In genomic region chr1:179430077-179430476, GRCm38 (mm10) we compare ENCODE assay signal across 22 mouse cellular contexts.
DNase-seq lines count a peak whose midpoint lies in the region; ATAC-seq and TF ChIP-seq lines count a peak whose summit lies in the region.
"Had no signal": no experiment of that assay in that cellular context is flagged by ENCODE, and none has a peak within 500 bp of the region (broad histone marks: within the 10 kb centered on the region; RNA-seq: fewer than 3 reads in every experiment).

No protein-coding gene starts in this region.

- no peaks in the 10 kb centered on the region for H3K27me3 ChIP-seq in kidney, postnatal 0 days (ENCODE audit: insufficient read depth, low read length)
- no peaks in the 10 kb centered on the region for H3K27me3 ChIP-seq in kidney, embryonic 16.5 days (ENCODE audit: insufficient read depth, low read length)
- no peaks in the 10 kb centered on the region for H3K27me3 ChIP-seq in hindbrain, embryonic 10.5 days (ENCODE audit: insufficient read depth, poor library complexity, severe bottlenecking)
- H3K27me3 ChIP-seq: embryonic facial prominence, embryonic 12.5 days; embryonic facial prominence, embryonic 15.5 days; forebrain, embryonic 12.5 days had no signal

- 46% methylated on average over 3 of the region's 3 CpGs for WGBS in kidney, postnatal 0 days
- 52% methylated on average over 3 of the region's 3 CpGs for WGBS in kidney, embryonic 16.5 days
- WGBS in hindbrain, embryonic 10.5 days, result 87% methylated on average over 3 of the region's 3 CpGs

- no peaks in the 10 kb centered on the region for H3K36me3 ChIP-seq in kidney, postnatal 0 days (ENCODE audit: insufficient read depth, low read length)
- no peaks in the 10 kb centered on the region for H3K36me3 ChIP-seq in kidney, embryonic 16.5 days (ENCODE audit: insufficient read depth, low read length)
- H3K36me3 ChIP-seq in hindbrain, embryonic 10.5 days, result no peaks in the 10 kb centered on the region
- H3K36me3 ChIP-seq: embryonic facial prominence, embryonic 12.5 days; embryonic facial prominence, embryonic 15.5 days; forebrain, embryonic 10.5 days; forebrain, embryonic 12.5 days had no signal

- no peak overlapping the region for H3K9ac ChIP-seq in kidney, postnatal 0 days (ENCODE audit: low read depth, low read length)
- no peak overlapping the region for H3K9ac ChIP-seq in kidney, embryonic 16.5 days (replicated peaks; ENCODE audit: low read length)
- H3K9ac ChIP-seq: embryonic facial prominence, embryonic 12.5 days; embryonic facial prominence, embryonic 15.5 days; forebrain, embryonic 12.5 days had no signal

- no peak overlapping the region for H3K4me3 ChIP-seq in kidney, postnatal 0 days (replicated peaks; ENCODE audit: low read depth, low read length)
- H3K4me3 ChIP-seq in kidney, embryonic 16.5 days (ENCODE audit: low read length), result no peak overlapping the region
- no peak overlapping the region for H3K4me3 ChIP-seq in hindbrain, embryonic 10.5 days
- H3K4me3 ChIP-seq: embryonic facial prominence, embryonic 12.5 days; embryonic facial prominence, embryonic 15.5 days; erythroblast, embryonic 14.5 days; forebrain, embryonic 10.5 days; forebrain, embryonic 12.5 days had no signal

- no peak for ATAC-seq in kidney, postnatal 0 days (replicated peaks; ENCODE audit: low FRiP score, low read depth)
- no peak for ATAC-seq in kidney, embryonic 16.5 days (ENCODE audit: low FRiP score, low TSS enrichment)
- ATAC-seq: forebrain, embryonic 14.5 days; forebrain, embryonic 16.5 days had no signal

- DNase-seq in kidney, postnatal 0 days (ENCODE audit: low spot score), result peak; percentile 55
- DNase-seq in forelimb bud, embryonic 11.5 days (ENCODE audit: low read depth, low spot score), result peak; percentile 43
- peak; percentile 61 for DNase-seq in hindlimb bud, embryonic 11.5 days (ENCODE audit: extremely low spot score, low read depth, low spot score)
- no peak for DNase-seq in hindbrain, embryonic 10.5 days (ENCODE audit: low spot score)
- DNase-seq: adrenal gland, adult 2 months; adrenal gland, postnatal 10 days; adrenal gland, postnatal 25 days; cerebellum, adult 11 months; cerebellum, adult 18-20 months; cerebellum, adult 8-10 months; cerebellum, adult 9-11 months; cerebellum, postnatal 14 days; cerebellum, postnatal 36 days; embryo, embryonic 11 days had no signal

- no peak for TF ChIP-seq CTCF in kidney, postnatal 0 days (IDR thresholded peaks at IDR 0.05; ENCODE audit: low read depth)

- H3K27ac ChIP-seq in kidney, postnatal 0 days, result peak overlapping the region; percentile 8; the same call in 1 of the 2 replicates
- H3K27ac ChIP-seq in kidney, embryonic 16.5 days (ENCODE audit: low read length), result no peak overlapping the region
- no peak overlapping the region for H3K27ac ChIP-seq in hindbrain, embryonic 10.5 days
- H3K27ac ChIP-seq: embryonic facial prominence, embryonic 12.5 days; embryonic facial prominence, embryonic 15.5 days; forebrain, embryonic 10.5 days; forebrain, embryonic 12.5 days had no signal

- no peaks in the 10 kb centered on the region for H3K9me3 ChIP-seq in kidney, postnatal 0 days (replicated peaks; ENCODE audit: low read length)
- H3K9me3 ChIP-seq in kidney, embryonic 16.5 days (ENCODE audit: low read length), result no peaks in the 10 kb centered on the region
- no peaks in the 10 kb centered on the region for H3K9me3 ChIP-seq in hindbrain, embryonic 10.5 days
- H3K9me3 ChIP-seq: embryonic facial prominence, embryonic 12.5 days; embryonic facial prominence, embryonic 15.5 days; forebrain, embryonic 10.5 days; forebrain, embryonic 12.5 days had no signal

- no peaks in the 10 kb centered on the region for H3K4me1 ChIP-seq in kidney, postnatal 0 days (replicated peaks; ENCODE audit: insufficient read depth, low read length)
- no peaks in the 10 kb centered on the region for H3K4me1 ChIP-seq in kidney, embryonic 16.5 days (ENCODE audit: insufficient read depth, low read length)
- H3K4me1 ChIP-seq in hindbrain, embryonic 10.5 days (replicated peaks), result no peaks in the 10 kb centered on the region
- H3K4me1 ChIP-seq: forebrain, embryonic 12.5 days had no signal

- no peak overlapping the region for H3K4me2 ChIP-seq in kidney, postnatal 0 days (ENCODE audit: low read length)
- H3K4me2 ChIP-seq in kidney, embryonic 16.5 days (replicated peaks; ENCODE audit: low read depth, low read length), result no peak overlapping the region
- H3K4me2 ChIP-seq: embryonic facial prominence, embryonic 12.5 days; embryonic facial prominence, embryonic 15.5 days; forebrain, embryonic 12.5 days had no signal
